13 mouse cellular contexts compared by ENCODE assay signal in genomic region chr6:114846153-114846772, GRCm38 (mm10).
DNase-seq lines count a peak whose midpoint lies in the region; ATAC-seq lines count a peak whose summit lies in the region.
"Had no signal": no experiment of that assay in that cellular context is flagged by ENCODE, and none has a peak within 500 bp of the region (broad histone marks: within the 10 kb centered on the region; RNA-seq: fewer than 3 reads in every experiment).

No protein-coding gene starts in this region.

- H3K9me3 ChIP-seq in heart, embryonic 10.5 days, result no peaks in the 10 kb centered on the region
- H3K9me3 ChIP-seq in forebrain, embryonic 14.5 days (replicated peaks; ENCODE audit: control insufficient read depth, low read length), result no peaks in the 10 kb centered on the region
- H3K9me3 ChIP-seq in midbrain, embryonic 11.5 days (ENCODE audit: control insufficient read depth, low read length), result no peaks in the 10 kb centered on the region

- DNase-seq in heart, embryonic 10.5 days (ENCODE audit: low spot score), result no peak
- DNase-seq in heart, postnatal 4 days, result no peak
- DNase-seq in Muller cell, postnatal 12 days (ENCODE audit: inconsistent ontology term), result peak; percentile 43
- DNase-seq in forebrain, embryonic 14.5 days (ENCODE audit: low spot score), result peak; percentile 22
- no peak for DNase-seq in midbrain, embryonic 11.5 days (ENCODE audit: low spot score, missing footprints)
- no peak for DNase-seq in right cerebral cortex, adult 2 months (ENCODE audit: low spot score in 2 of 2)
- DNase-seq in urinary bladder, adult 2 months (ENCODE audit: low spot score), result no peak
- DNase-seq: gastrocnemius, postnatal 25 days; kidney, adult 18-20 months; liver; thymus, postnatal 14 days had no signal

- H3K27me3 ChIP-seq in heart, embryonic 10.5 days (ENCODE audit: insufficient read depth, poor library complexity, severe bottlenecking), result no peaks in the 10 kb centered on the region
- no peaks in the 10 kb centered on the region for H3K27me3 ChIP-seq in forebrain, embryonic 14.5 days (replicated peaks; ENCODE audit: control insufficient read depth, insufficient read depth, low read length)
- no peaks in the 10 kb centered on the region for H3K27me3 ChIP-seq in midbrain, embryonic 11.5 days (ENCODE audit: control insufficient read depth, insufficient read depth, low read length)

- no peak overlapping the region for H3K4me3 ChIP-seq in heart, embryonic 10.5 days
- H3K4me3 ChIP-seq in forebrain, embryonic 14.5 days (ENCODE audit: low read depth, low read length), result no peak overlapping the region
- H3K4me3 ChIP-seq in midbrain, embryonic 11.5 days (ENCODE audit: low read depth, low read length), result no peak overlapping the region

- H3K4me2 ChIP-seq in forebrain, embryonic 14.5 days (ENCODE audit: low read length), result no peak overlapping the region
- H3K4me2 ChIP-seq in midbrain, embryonic 11.5 days, result no peak overlapping the region

- H3K36me3 ChIP-seq in heart, embryonic 10.5 days, result no peaks in the 10 kb centered on the region
- no peaks in the 10 kb centered on the region for H3K36me3 ChIP-seq in forebrain, embryonic 14.5 days (ENCODE audit: control insufficient read depth, insufficient read depth, low read length)
- no peaks in the 10 kb centered on the region for H3K36me3 ChIP-seq in midbrain, embryonic 11.5 days (ENCODE audit: control insufficient read depth, insufficient read depth, low read length)

- H3K4me1 ChIP-seq in heart, embryonic 10.5 days, result peaks cover 63% of the 10 kb centered on the region
- H3K4me1 ChIP-seq in forebrain, embryonic 14.5 days (ENCODE audit: control insufficient read depth, insufficient read depth, low read length), result no peaks in the 10 kb centered on the region
- H3K4me1 ChIP-seq in midbrain, embryonic 11.5 days (ENCODE audit: control insufficient read depth, insufficient read depth, low read length), result peaks cover 10% of the 10 kb centered on the region

- ATAC-seq in forebrain, embryonic 14.5 days, result peak; percentile 37; the same call in 1 of the 2 replicates
- peak; percentile 62; the same call in 1 of the 2 replicates for ATAC-seq in midbrain, embryonic 11.5 days (ENCODE audit: low FRiP score)
- no peak for ATAC-seq in megakaryocyte, adult 5-6 weeks (ENCODE audit: poor library complexity, severe bottlenecking)
- ATAC-seq: CD4-positive, CD25-positive, alpha-beta regulatory T cell, adult 4 months had no signal

- 43% methylated on average over 4 of the region's 4 CpGs for WGBS in heart, embryonic 10.5 days
- 30% methylated on average over 4 of the region's 4 CpGs for WGBS in forebrain, embryonic 14.5 days
- 33% methylated on average over 4 of the region's 4 CpGs for WGBS in midbrain, embryonic 11.5 days

- 0 out of 2 replicates have a peak overlapping the region, but pooled peaks have one; percentile 13 for H3K27ac ChIP-seq in heart, embryonic 10.5 days
- H3K27ac ChIP-seq in forebrain, embryonic 14.5 days (ENCODE audit: low read depth, low read length), result peak overlapping the region; percentile 17; the same call in 1 of the 2 replicates
- H3K27ac ChIP-seq in midbrain, embryonic 11.5 days (ENCODE audit: low read depth, low read length), result peak overlapping the region; percentile 37; the same call in 1 of the 2 replicates

- 0 out of 2 replicates have a peak overlapping the region, but pooled peaks have one; percentile 21 for H3K9ac ChIP-seq in forebrain, embryonic 14.5 days (ENCODE audit: low read length)
- no peak overlapping the region for H3K9ac ChIP-seq in midbrain, embryonic 11.5 days (ENCODE audit: low read length)

Comparison
In these comparisons a context has a peak if more than half of its experiments do, and no peak if none do; other contexts are left out.
1. DNase-seq: peak in Muller cell, postnatal 12 days (single experiment) and forebrain, embryonic 14.5 days (single experiment); none in heart, embryonic 10.5 days (single experiment), heart, postnatal 4 days (single experiment), midbrain, embryonic 11.5 days (single experiment), right cerebral cortex, adult 2 months (0 of 2) and urinary bladder, adult 2 months (single experiment).
2. Peak in every context shown above with its lines, with median percentiles within 50 percentile points of each other: H3K27ac ChIP-seq.